ENCODE assay signal across 8 mouse cellular contexts in genomic region chr16:43573181-43573833, GRCm38 (mm10).
DNase-seq lines count a peak whose midpoint lies in the region; ATAC-seq and TF ChIP-seq lines count a peak whose summit lies in the region.
"Had no signal": no experiment of that assay in that cellular context is flagged by ENCODE, and none has a peak within 500 bp of the region (broad histone marks: within the 10 kb centered on the region; RNA-seq: fewer than 3 reads in every experiment).

No protein-coding gene starts in this region.

- no peak for DNase-seq in spleen, adult 2 months (ENCODE audit: low read depth in 1 of 2, low spot score in 2 of 2)
- no peak for DNase-seq in spleen, postnatal 10 days (ENCODE audit: low spot score in 2 of 2)
- peak; percentile 31 for DNase-seq in embryo, embryonic 10.5 days (ENCODE audit: low spot score)
- DNase-seq in hindbrain, embryonic 11.5 days (ENCODE audit: low spot score): peak; percentile 30
- DNase-seq in T-cell, adult 2 months (ENCODE audit: low spot score): no peak
- DNase-seq in liver: no peak

- 70% methylated on average over 14 of the region's 14 CpGs for WGBS in spleen, adult 2 months
- WGBS in hindbrain, embryonic 11.5 days: 43% methylated on average over 14 of the region's 14 CpGs
- WGBS in neural tube, embryonic 15.5 days: 36% methylated on average over 14 of the region's 14 CpGs

- H3K36me3 ChIP-seq in spleen, adult 2 months (ENCODE audit: control insufficient read depth, insufficient read depth, low read length): no peaks in the 10 kb centered on the region; the same call in none of the 2 replicates
- H3K36me3 ChIP-seq in hindbrain, embryonic 11.5 days (ENCODE audit: control insufficient read depth, insufficient read depth, low read length): no peaks in the 10 kb centered on the region
- H3K36me3 ChIP-seq in neural tube, embryonic 15.5 days: no peaks in the 10 kb centered on the region

- H3K9ac ChIP-seq in hindbrain, embryonic 11.5 days (ENCODE audit: low read depth, low read length): no peak overlapping the region
- H3K9ac ChIP-seq in neural tube, embryonic 15.5 days (replicated peaks): no peak overlapping the region

- TF ChIP-seq POLR2A in spleen, adult 2 months (IDR thresholded peaks at IDR 0.05; ENCODE audit: low read depth, low read length): no peak

- H3K9me3 ChIP-seq in hindbrain, embryonic 11.5 days (ENCODE audit: control insufficient read depth, low read length): no peaks in the 10 kb centered on the region
- no peaks in the 10 kb centered on the region for H3K9me3 ChIP-seq in neural tube, embryonic 15.5 days (replicated peaks)
- H3K9me3 ChIP-seq: megakaryocyte, embryonic 14.5 days had no signal

- peaks cover under 1% of the 10 kb centered on the region; the same call in 1 of the 2 replicates for H3K4me1 ChIP-seq in spleen, adult 2 months (ENCODE audit: control insufficient read depth, insufficient read depth, insufficient read length)
- H3K4me1 ChIP-seq in hindbrain, embryonic 11.5 days (replicated peaks; ENCODE audit: control insufficient read depth, insufficient read depth, low read length): 0 out of 2 replicates have a peak, but pooled peaks cover 5% of the 10 kb centered on the region
- H3K4me1 ChIP-seq in neural tube, embryonic 15.5 days: peaks cover 37% of the 10 kb centered on the region

- no peaks in the 10 kb centered on the region for H3K27me3 ChIP-seq in spleen, adult 2 months (ENCODE audit: control insufficient read depth, insufficient read depth, low read length)
- H3K27me3 ChIP-seq in hindbrain, embryonic 11.5 days (ENCODE audit: control insufficient read depth, insufficient read depth, low read length): no peaks in the 10 kb centered on the region
- H3K27me3 ChIP-seq in neural tube, embryonic 15.5 days (replicated peaks): no peaks in the 10 kb centered on the region
- H3K27me3 ChIP-seq: megakaryocyte, embryonic 14.5 days had no signal

- no peak overlapping the region for H3K4me2 ChIP-seq in hindbrain, embryonic 11.5 days (replicated peaks; ENCODE audit: low read depth, low read length)
- peak overlapping the region; percentile 9; the same call in 1 of the 2 replicates for H3K4me2 ChIP-seq in neural tube, embryonic 15.5 days

- peak overlapping the region; percentile 13; the same call in 1 of the 2 replicates for H3K27ac ChIP-seq in spleen, adult 2 months (ENCODE audit: insufficient read depth, low read length)
- H3K27ac ChIP-seq in hindbrain, embryonic 11.5 days (ENCODE audit: low read depth, low read length): peak overlapping the region; percentile 53
- H3K27ac ChIP-seq in neural tube, embryonic 15.5 days (replicated peaks): peak overlapping the region; percentile 54

- H3K4me3 ChIP-seq in spleen, adult 2 months (ENCODE audit: extremely low read depth, insufficient read depth, insufficient read length): no peak overlapping the region
- H3K4me3 ChIP-seq in hindbrain, embryonic 11.5 days (ENCODE audit: low read depth, low read length): no peak overlapping the region
- H3K4me3 ChIP-seq in neural tube, embryonic 15.5 days (replicated peaks): no peak overlapping the region
- H3K4me3 ChIP-seq: megakaryocyte, embryonic 14.5 days had no signal

- no peak for TF ChIP-seq CTCF in spleen, adult 2 months (IDR thresholded peaks at IDR 0.05; ENCODE audit: extremely low read depth, insufficient read depth, insufficient read length, insufficient replicate concordance)

- ATAC-seq in hindbrain, embryonic 11.5 days (ENCODE audit: low FRiP score): peak; percentile 59; the same call in 1 of the 2 replicates
- peak; percentile 43; the same call in 1 of the 2 replicates for ATAC-seq in neural tube, embryonic 15.5 days (ENCODE audit: low FRiP score)

Comparison
In these comparisons a context has a peak if more than half of its experiments do, and no peak if none do; other contexts are left out.
1. DNase-seq: peak in embryo, embryonic 10.5 days (single experiment) and hindbrain, embryonic 11.5 days (single experiment); none in spleen, adult 2 months (0 of 2), spleen, postnatal 10 days (0 of 2), T-cell, adult 2 months (single experiment) and liver (single experiment).
2. Peak in every context shown above with its lines, with median percentiles within 50 percentile points of each other: H3K27ac ChIP-seq.